Mouse (Mus musculus) embryonic facial prominence, embryonic 12.5 days (tissue): Measurements from ENCODE around the gene Sel1l. TPM values are rescaled to one million over a fixed set of nuclear protein-coding genes. Genes with fewer than 3 reads are reported as not detected.

Experiments used
- ATAC-seq: fragments of 200-750 bp; cut with Nextera tagmentation; 2 replicates; pipeline ENCODE4 v1.8.0; 2017; ENCODE audit not compliant: insufficient number of reproducible peaks, insufficient read depth, low FRiP score, low TSS enrichment
- H3K27ac ChIP-seq: fragments of 300-500 bp; sonication (generic); 2 replicates; pipeline ENCODE4 v1.5.1; 2016; ENCODE audit warnings: mild to moderate bottlenecking
- H3K27me3 ChIP-seq: fragments of 300-500 bp; sonication (generic); 2 replicates; pipeline ENCODE4 v1.6.1; 2016; ENCODE audit warnings: mild to moderate bottlenecking, moderate library complexity
- H3K36me3 ChIP-seq: fragments of 300-500 bp; sonication (generic); 2 replicates; pipeline ENCODE4 v1.6.1; 2016; ENCODE audit warnings: mild to moderate bottlenecking
- H3K4me1 ChIP-seq: fragments of 300-500 bp; sonication (generic); 2 replicates; pipeline ENCODE4 v1.6.1; 2016
- H3K4me2 ChIP-seq: fragments of 300-500 bp; sonication (generic); replicated peaks from 2 replicates; pipeline ENCODE4 v1.6.1; 2016; ENCODE audit warnings: mild to moderate bottlenecking, moderate library complexity
- H3K4me3 ChIP-seq: fragments of 300-500 bp; sonication (generic); 2 replicates; pipeline ENCODE4 v1.5.1; 2016; ENCODE audit warnings: mild to moderate bottlenecking
- H3K9ac ChIP-seq: fragments of 300-500 bp; sonication (generic); 2 replicates; pipeline ENCODE4 v1.6.1; 2016; ENCODE audit warnings: mild to moderate bottlenecking, moderate library complexity
- H3K9me3 ChIP-seq: fragments of 300-500 bp; sonication (generic); 2 replicates; pipeline ENCODE4 v1.6.1; 2016; ENCODE audit warnings: mild to moderate bottlenecking, moderate library complexity
- WGBS: fragments of 180-500 bp; shearing (Covaris S2); methylation state at CpG from one replicate; pipeline ENCODE4 v1.1.7; 2016; 5-methylcytosine and 5-hydroxymethylcytosine counted together
- polyA plus RNA-seq: library from polyadenylated mRNA; unstranded; fragments of >200 nt; fragmentation: Nextera tagmentation; extraction: Ambion mirVana; gene quantifications from 2 replicates; pipeline ENCODE4 v1.2.1, GENCODE M21; 2016

The Sel1l gene
- polyA plus RNA-seq, 1 experiment from 2014 or later = 86.1 TPM

GRCm38 (mm10) chr12:91815552-91815951 is 33.4 kb downstream of the Sel1l start:
- ATAC-seq = no peak
- WGBS = 93% methylated on average over 11 of the region's 11 CpGs
- H3K36me3 ChIP-seq = peaks cover 61% of the 10 kb centered on the region

GRCm38 (mm10) chr12:91808911-91809310 is 40.0 kb downstream of the Sel1l start:
- no peaks in the 10 kb centered on the region for H3K27me3 ChIP-seq
- WGBS = 91% methylated on average over 8 of the region's 8 CpGs
- peaks cover 53% of the 10 kb centered on the region for H3K36me3 ChIP-seq

More at GRCm38 (mm10) chr12:91815552-91815951, 33.4 kb downstream of the Sel1l start:
- Histone ChIP-seq H3K4me2 (no peak overlapping the region), H3K4me3 (no peak overlapping the region), H3K27ac (no peak overlapping the region), H3K27me3 (no peaks in the 10 kb centered on the region), H3K9ac (no peak overlapping the region), H3K9me3 (no peaks in the 10 kb centered on the region), H3K4me1 (no peaks in the 10 kb centered on the region)

GRCm38 (mm10) chr12:91807761-91808160 is 41.2 kb downstream of the Sel1l start:
- WGBS = 70% methylated on average over 6 of the region's 6 CpGs

More at GRCm38 (mm10) chr12:91808911-91809310, 40.0 kb downstream of the Sel1l start:
- H3K27ac ChIP-seq = no peak overlapping the region
- H3K4me3 ChIP-seq = no peak overlapping the region
- H3K4me1 ChIP-seq = no peaks in the 10 kb centered on the region
- H3K9me3 ChIP-seq = no peaks in the 10 kb centered on the region
- no peak for ATAC-seq
- H3K4me2 ChIP-seq = no peak overlapping the region
- no peak overlapping the region for H3K9ac ChIP-seq

GRCm38 (mm10) chr12:91807095-91807494 is 41.9 kb downstream of the Sel1l start:
- H3K4me1 ChIP-seq = no peaks in the 10 kb centered on the region
- no peak overlapping the region for H3K27ac ChIP-seq
- H3K4me3 ChIP-seq = no peak overlapping the region
- H3K36me3 ChIP-seq = peaks cover 36% of the 10 kb centered on the region
- no peaks in the 10 kb centered on the region for H3K9me3 ChIP-seq
- no peaks in the 10 kb centered on the region for H3K27me3 ChIP-seq
- WGBS = 85% methylated on average over 11 of the region's 11 CpGs
- H3K4me2 ChIP-seq = no peak overlapping the region
- no peak overlapping the region for H3K9ac ChIP-seq
- ATAC-seq = no peak

More at GRCm38 (mm10) chr12:91807761-91808160, 41.2 kb downstream of the Sel1l start:
- no peak overlapping the region for H3K4me3 ChIP-seq
- ATAC-seq = no peak
- no peak overlapping the region for H3K9ac ChIP-seq
- H3K4me1 ChIP-seq = no peaks in the 10 kb centered on the region
- H3K27ac ChIP-seq = no peak overlapping the region
- H3K36me3 ChIP-seq = peaks cover 42% of the 10 kb centered on the region
- H3K9me3 ChIP-seq = no peaks in the 10 kb centered on the region
- no peaks in the 10 kb centered on the region for H3K27me3 ChIP-seq
- no peak overlapping the region for H3K4me2 ChIP-seq

GRCm38 (mm10) chr12:91804262-91804661 is 44.7 kb downstream of the Sel1l start:
- Histone ChIP-seq H3K9me3 (no peaks in the 10 kb centered on the region), H3K4me2 (no peak overlapping the region), H3K27ac (no peak overlapping the region), H3K4me1 (no peaks in the 10 kb centered on the region), H3K9ac (no peak overlapping the region), H3K36me3 (peaks cover 12% of the 10 kb centered on the region), H3K4me3 (no peak overlapping the region), H3K27me3 (no peaks in the 10 kb centered on the region)
- 72% methylated on average over 3 of the region's 3 CpGs for WGBS
- no peak for ATAC-seq

GRCm38 (mm10) chr12:91803207-91803932 is 45.6 kb downstream of the Sel1l start:
- WGBS = 87% methylated on average over 13 of the region's 13 CpGs
- ATAC-seq = no peak

GRCm38 (mm10) chr12:91802586-91803206 is 46.3 kb downstream of the Sel1l start:
- no peak overlapping the region for H3K4me3 ChIP-seq
- no peak overlapping the region for H3K9ac ChIP-seq
- no peaks in the 10 kb centered on the region for H3K27me3 ChIP-seq
- ATAC-seq = no peak
- H3K4me2 ChIP-seq = no peak overlapping the region
- no peaks in the 10 kb centered on the region for H3K4me1 ChIP-seq
- H3K36me3 ChIP-seq = no peaks in the 10 kb centered on the region; the same call in 1 of the 2 replicates
- no peak overlapping the region for H3K27ac ChIP-seq
- H3K9me3 ChIP-seq = no peaks in the 10 kb centered on the region
- WGBS = 86% methylated on average over 12 of the region's 12 CpGs

More at GRCm38 (mm10) chr12:91803207-91803932, 45.6 kb downstream of the Sel1l start:
- Histone ChIP-seq H3K4me1 (no peaks in the 10 kb centered on the region), H3K27me3 (no peaks in the 10 kb centered on the region), H3K4me3 (no peak overlapping the region), H3K9me3 (no peaks in the 10 kb centered on the region), H3K9ac (no peak overlapping the region), H3K4me2 (no peak overlapping the region), H3K27ac (no peak overlapping the region), H3K36me3 (peaks cover 3% of the 10 kb centered on the region)

- Histone ChIP-seq H3K27ac (no peak overlapping the region), H3K27me3 (no peaks in the 10 kb centered on the region), H3K4me2 (no peak overlapping the region), H3K9me3 (no peaks in the 10 kb centered on the region), H3K36me3 (no peaks in the 10 kb centered on the region), H3K4me3 (no peak overlapping the region), H3K4me1 (no peaks in the 10 kb centered on the region), H3K9ac (no peak overlapping the region)
- 76% methylated on average over 6 of the region's 6 CpGs for WGBS
- no peak for ATAC-seq
These were observed 48.0 kb downstream of the Sel1l start for GRCm38 (mm10) chr12:91800861-91801385.

GRCm38 (mm10) chr12:91799821-91800335 is 49.1 kb downstream of the Sel1l start:
- no peak overlapping the region for H3K27ac ChIP-seq
- no peaks in the 10 kb centered on the region for H3K9me3 ChIP-seq
- no peaks in the 10 kb centered on the region for H3K4me1 ChIP-seq
- H3K9ac ChIP-seq = no peak overlapping the region
- 76% methylated on average over 12 of the region's 12 CpGs for WGBS
- no peaks in the 10 kb centered on the region for H3K27me3 ChIP-seq
- no peaks in the 10 kb centered on the region for H3K36me3 ChIP-seq
- H3K4me2 ChIP-seq = no peak overlapping the region
- ATAC-seq = no peak
- no peak overlapping the region for H3K4me3 ChIP-seq

GRCm38 (mm10) chr12:91799379-91799773 is 49.6 kb downstream of the Sel1l start:
- Histone ChIP-seq H3K9ac (no peak overlapping the region), H3K36me3 (no peaks in the 10 kb centered on the region), H3K4me1 (no peaks in the 10 kb centered on the region), H3K9me3 (no peaks in the 10 kb centered on the region), H3K27me3 (no peaks in the 10 kb centered on the region), H3K4me3 (no peak overlapping the region), H3K27ac (no peak overlapping the region), H3K4me2 (no peak overlapping the region)
- no peak for ATAC-seq
- WGBS = 24% methylated on average over 6 of the region's 6 CpGs

- H3K27me3 ChIP-seq = no peaks in the 10 kb centered on the region
- WGBS = 79% methylated on average over 6 of the region's 6 CpGs
- no peaks in the 10 kb centered on the region for H3K4me1 ChIP-seq
- ATAC-seq = no peak
- H3K27ac ChIP-seq = no peak overlapping the region
- no peak overlapping the region for H3K4me2 ChIP-seq
- H3K9ac ChIP-seq = no peak overlapping the region
- no peaks in the 10 kb centered on the region for H3K36me3 ChIP-seq
- H3K4me3 ChIP-seq = no peak overlapping the region
- H3K9me3 ChIP-seq = no peaks in the 10 kb centered on the region
These were observed 50.1 kb downstream of the Sel1l start for GRCm38 (mm10) chr12:91798720-91799378.
